In genomic region chr13:101202565-101203313, GRCm38 (mm10) we compare ENCODE assay signal across 19 mouse cellular contexts.
DNase-seq lines count a peak whose midpoint lies in the region; ATAC-seq and TF ChIP-seq lines count a peak whose summit lies in the region.
"Had no signal": no experiment of that assay in that cellular context is flagged by ENCODE, and none has a peak within 500 bp of the region (broad histone marks: within the 10 kb centered on the region; RNA-seq: fewer than 3 reads in every experiment).

No protein-coding gene starts in this region.

- no peak overlapping the region for H3K4me2 ChIP-seq in forebrain, embryonic 12.5 days
- H3K4me2 ChIP-seq in hindbrain, embryonic 14.5 days (replicated peaks), result no peak overlapping the region
- no peak overlapping the region for H3K4me2 ChIP-seq in midbrain, postnatal 0 days (ENCODE audit: low read depth, low read length, poor library complexity, severe bottlenecking)
- H3K4me2 ChIP-seq: heart, embryonic 13.5 days; limb, embryonic 15.5 days had no signal

- no peak for DNase-seq in layer of hippocampus, adult 2 months (ENCODE audit: low spot score in 2 of 2)
- no peak for DNase-seq in layer of hippocampus, postnatal 14 days (ENCODE audit: low spot score in 2 of 2)
- no peak for DNase-seq in hindbrain, embryonic 14.5 days (ENCODE audit: low spot score)
- DNase-seq in midbrain, postnatal 0 days (ENCODE audit: low spot score), result peak; percentile 50
- no peak for DNase-seq in Muller cell, postnatal 12 days (ENCODE audit: inconsistent ontology term)
- no peak for DNase-seq in gastrocnemius, postnatal 4 days (ENCODE audit: low spot score in 2 of 2)
- DNase-seq: adrenal gland, postnatal 25 days; cerebellum, adult 2 months; gastrocnemius, postnatal 36 days; heart, postnatal 36 days; kidney, adult 18-20 months; kidney, postnatal 10 days; liver, postnatal 0 days; lung, postnatal 14 days had no signal

- H3K4me3 ChIP-seq in layer of hippocampus, adult 2 months, result no peak overlapping the region
- H3K4me3 ChIP-seq in forebrain, embryonic 12.5 days (replicated peaks), result no peak overlapping the region
- no peak overlapping the region for H3K4me3 ChIP-seq in hindbrain, embryonic 14.5 days (replicated peaks; ENCODE audit: low read length)
- no peak overlapping the region for H3K4me3 ChIP-seq in midbrain, postnatal 0 days (ENCODE audit: low read depth, low read length)
- H3K4me3 ChIP-seq: erythroblast, embryonic 14.5 days; heart, embryonic 13.5 days; limb, embryonic 15.5 days had no signal

- H3K27ac ChIP-seq in layer of hippocampus, adult 2 months, result peak overlapping the region; percentile 55; the same call in 1 of the 2 replicates
- H3K27ac ChIP-seq in forebrain, embryonic 12.5 days, result peak overlapping the region; percentile 66
- peak overlapping the region; percentile 33; the same call in 1 of the 2 replicates for H3K27ac ChIP-seq in hindbrain, embryonic 14.5 days
- no peak overlapping the region for H3K27ac ChIP-seq in midbrain, postnatal 0 days (ENCODE audit: low read depth, low read length)
- H3K27ac ChIP-seq: heart, embryonic 13.5 days; limb, embryonic 15.5 days had no signal

- no peaks in the 10 kb centered on the region for H3K4me1 ChIP-seq in forebrain, embryonic 12.5 days
- H3K4me1 ChIP-seq in hindbrain, embryonic 14.5 days (replicated peaks; ENCODE audit: control insufficient read depth, insufficient read depth, low read length), result 0 out of 2 replicates have a peak, but pooled peaks cover 4% of the 10 kb centered on the region
- no peaks in the 10 kb centered on the region for H3K4me1 ChIP-seq in midbrain, postnatal 0 days (ENCODE audit: insufficient read depth, low read length)
- H3K4me1 ChIP-seq: heart, embryonic 13.5 days; limb, embryonic 15.5 days had no signal

- TF ChIP-seq CTCF in layer of hippocampus, adult 2 months (conservative IDR thresholded peaks at IDR 0.05), result no peak
- no peak for TF ChIP-seq CTCF in midbrain, postnatal 0 days (IDR thresholded peaks at IDR 0.05)

- no peaks in the 10 kb centered on the region for H3K9me3 ChIP-seq in forebrain, embryonic 12.5 days
- H3K9me3 ChIP-seq in hindbrain, embryonic 14.5 days (ENCODE audit: control insufficient read depth, low read length), result no peaks in the 10 kb centered on the region
- no peaks in the 10 kb centered on the region for H3K9me3 ChIP-seq in midbrain, postnatal 0 days (ENCODE audit: low read length)
- H3K9me3 ChIP-seq: heart, embryonic 13.5 days; limb, embryonic 15.5 days had no signal

- ATAC-seq in forebrain, embryonic 12.5 days (ENCODE audit: low FRiP score), result peak; percentile 92; the same call in 1 of the 2 replicates
- ATAC-seq in hindbrain, embryonic 14.5 days (ENCODE audit: low FRiP score), result peak; percentile 78
- ATAC-seq in midbrain, postnatal 0 days (ENCODE audit: low FRiP score), result no peak
- ATAC-seq: liver, postnatal 0 days; Patski had no signal

- H3K36me3 ChIP-seq in forebrain, embryonic 12.5 days (replicated peaks), result no peaks in the 10 kb centered on the region
- H3K36me3 ChIP-seq in hindbrain, embryonic 14.5 days (replicated peaks; ENCODE audit: control insufficient read depth, insufficient read depth), result no peaks in the 10 kb centered on the region
- H3K36me3 ChIP-seq in midbrain, postnatal 0 days (ENCODE audit: insufficient read depth, low read length), result no peaks in the 10 kb centered on the region
- H3K36me3 ChIP-seq: heart, embryonic 13.5 days; limb, embryonic 15.5 days had no signal

- WGBS in forebrain, embryonic 12.5 days, result 40% methylated on average over 4 of the region's 4 CpGs
- WGBS in hindbrain, embryonic 14.5 days, result 38% methylated on average over 4 of the region's 4 CpGs
- WGBS in midbrain, postnatal 0 days, result 67% methylated on average over 4 of the region's 4 CpGs

- H3K27me3 ChIP-seq in forebrain, embryonic 12.5 days, result no peaks in the 10 kb centered on the region
- no peaks in the 10 kb centered on the region for H3K27me3 ChIP-seq in hindbrain, embryonic 14.5 days (ENCODE audit: control insufficient read depth, insufficient read depth, low read length)
- H3K27me3 ChIP-seq in midbrain, postnatal 0 days (ENCODE audit: insufficient read depth, low read length), result no peaks in the 10 kb centered on the region
- H3K27me3 ChIP-seq: heart, embryonic 13.5 days; limb, embryonic 15.5 days had no signal

- no peak overlapping the region for H3K9ac ChIP-seq in forebrain, embryonic 12.5 days
- H3K9ac ChIP-seq in hindbrain, embryonic 14.5 days, result no peak overlapping the region
- no peak overlapping the region for H3K9ac ChIP-seq in midbrain, postnatal 0 days (replicated peaks; ENCODE audit: low read length, poor library complexity, severe bottlenecking)
- H3K9ac ChIP-seq: heart, embryonic 13.5 days; limb, embryonic 15.5 days; liver, postnatal 0 days had no signal
